Mouse (Mus musculus) liver, postnatal 0 days (tissue): ENCODE measurements at regions not wholly inside any gene's neighbourhood (a gene's known extent, or its start where the extent isn't known, plus 50 kb on each side); places are given as distances from the start of the nearest gene placed in this dataset.

Source experiments
- CTCF ChIP-seq: sonication (generic); IDR thresholded peaks from 2 replicates; pipeline ENCODE4 v1.5.1; 2016; ENCODE audit warnings: antibody characterized with exemption, low read depth
- EP300 ChIP-seq: IDR thresholded peaks from 2 replicates; pipeline ENCODE4 v1.6.1; 2016; ENCODE audit warnings: antibody characterized with exemption, low read depth, mild to moderate bottlenecking

DNA sequence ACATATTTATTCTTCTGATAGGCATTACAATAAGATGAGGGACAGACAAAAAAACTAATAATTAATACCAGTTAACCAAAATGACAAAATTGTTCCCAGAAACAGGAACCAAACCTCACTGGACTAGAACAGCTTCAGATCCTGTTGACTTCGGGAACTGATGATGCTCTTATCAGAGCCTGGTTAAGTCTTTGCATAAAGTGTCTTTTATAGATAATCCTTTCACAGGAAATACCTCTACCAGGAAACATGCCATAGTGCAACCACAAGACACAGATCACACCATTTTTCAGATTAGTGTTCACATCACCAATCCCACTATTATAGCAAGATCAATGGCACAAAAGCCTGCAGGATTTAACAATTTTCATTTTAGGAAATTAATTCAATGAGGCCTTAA lies 478.1 kb downstream of the Gm11232 start:
- TF ChIP-seq EP300, result no peak
- no peak for TF ChIP-seq CTCF
